Mouse (Mus musculus) liver, embryonic 16.5 days (tissue): ENCODE measurements around the gene Slc30a5. TPM values are rescaled to one million over a fixed set of nuclear protein-coding genes. Genes with fewer than 3 reads are reported as not detected.

Experiments used
- ATAC-seq: fragments of 200-750 bp; cut with Nextera tagmentation; 2 replicates; pipeline ENCODE4 v1.8.0; 2017; ENCODE audit warnings: low read depth, mild to moderate bottlenecking, moderate number of reproducible peaks, moderate library complexity
- H3K27ac ChIP-seq: fragments of 300-500 bp; sonication (generic); 2 replicates; pipeline ENCODE4 v1.5.1; 2014; ENCODE audit warnings: mild to moderate bottlenecking, low read length
- H3K27me3 ChIP-seq: fragments of 300-500 bp; sonication (generic); 2 replicates; pipeline ENCODE4 v1.6.1; 2014; ENCODE audit warnings: low read depth, low read length, mixed read lengths; ENCODE audit not compliant: control insufficient read depth, insufficient read depth
- H3K36me3 ChIP-seq: fragments of 300-500 bp; sonication (generic); 2 replicates; pipeline ENCODE4 v1.6.1; 2014; ENCODE audit warnings: mild to moderate bottlenecking; ENCODE audit not compliant: control insufficient read depth, insufficient read depth
- H3K4me1 ChIP-seq: fragments of 300-500 bp; sonication (generic); 2 replicates; pipeline ENCODE4 v1.6.1; 2014; ENCODE audit warnings: low read depth, low read length, mixed read lengths; ENCODE audit not compliant: control insufficient read depth
- H3K4me2 ChIP-seq: fragments of 300-500 bp; sonication (generic); 2 replicates; pipeline ENCODE4 v1.6.1; 2014; ENCODE audit warnings: low read depth, low read length, mixed read lengths
- H3K4me3 ChIP-seq: fragments of 300-500 bp; sonication (generic); 2 replicates; pipeline ENCODE4 v1.5.1; 2014; ENCODE audit warnings: low read depth, mild to moderate bottlenecking, low read length
- H3K9ac ChIP-seq: fragments of 300-500 bp; sonication (generic); 2 replicates; pipeline ENCODE4 v1.6.1; 2014; ENCODE audit warnings: low read depth, low read length
- H3K9me3 ChIP-seq: fragments of 300-500 bp; sonication (generic); replicated peaks from 2 replicates; pipeline ENCODE4 v1.6.1; 2016; ENCODE audit warnings: low read length; ENCODE audit not compliant: control insufficient read depth
- WGBS: fragments of 180-500 bp; shearing (Covaris S2); extraction: QIAGEN DNeasy Blood & Tissue Kit; methylation state at CpG from one replicate; pipeline ENCODE4 v1.1.7; 2014; ENCODE audit not compliant: insufficient replicate concordance; 5-methylcytosine and 5-hydroxymethylcytosine counted together
- polyA plus RNA-seq: library from polyadenylated mRNA; unstranded; fragments of >200 nt; fragmentation: Nextera tagmentation; extraction: Ambion mirVana; gene quantifications from 2 replicates; pipeline ENCODE4 v1.2.1, GENCODE M21; 2015

Gene Slc30a5
- polyA plus RNA-seq, 1 experiment from 2014 or later, result 21.2 TPM

DNA sequence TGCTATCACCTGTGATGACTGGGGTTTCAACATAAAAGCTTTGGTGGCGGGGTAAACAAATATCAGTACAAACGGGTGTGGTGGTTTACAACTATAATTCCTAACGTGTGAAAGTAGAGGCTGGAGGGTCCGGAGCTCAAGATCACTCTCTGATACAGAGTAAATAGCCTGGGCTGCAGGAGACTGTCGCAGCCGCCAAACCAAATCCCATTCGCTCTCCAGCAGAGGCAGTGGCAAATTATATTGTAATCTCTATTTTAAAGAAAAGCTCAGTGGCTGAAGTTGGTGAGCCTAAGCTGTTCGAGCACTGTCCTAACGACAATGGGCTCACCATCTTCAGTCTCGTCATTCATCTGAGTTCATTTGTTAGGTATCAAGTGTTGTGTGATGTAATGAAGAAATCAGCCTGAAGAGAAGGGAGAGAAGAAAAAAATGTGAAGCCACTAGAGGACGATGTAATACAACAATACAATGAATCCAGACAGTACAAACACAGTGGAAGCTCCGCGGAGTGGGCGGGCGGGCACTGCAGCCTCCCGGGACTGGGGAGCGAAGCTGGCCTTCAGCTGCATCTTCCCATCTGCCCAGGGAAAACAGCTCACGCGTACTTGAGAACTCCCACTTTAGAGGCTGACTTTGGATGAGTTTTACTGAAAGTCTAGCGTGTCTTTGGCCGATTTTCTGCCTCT lies 13.8 kb upstream of the Slc30a5 start:
- WGBS, result 59% methylated on average over 21 of the region's 21 CpGs
- Histone ChIP-seq H3K4me1 (no peaks in the 10 kb centered on the region; the same call in 1 of the 2 replicates), H3K9ac (no peak overlapping the region), H3K36me3 (no peaks in the 10 kb centered on the region), H3K27me3 (no peaks in the 10 kb centered on the region), H3K27ac (no peak overlapping the region), H3K4me3 (no peak overlapping the region), H3K9me3 (no peaks in the 10 kb centered on the region), H3K4me2 (no peak overlapping the region)
- ATAC-seq, result no peak

DNA sequence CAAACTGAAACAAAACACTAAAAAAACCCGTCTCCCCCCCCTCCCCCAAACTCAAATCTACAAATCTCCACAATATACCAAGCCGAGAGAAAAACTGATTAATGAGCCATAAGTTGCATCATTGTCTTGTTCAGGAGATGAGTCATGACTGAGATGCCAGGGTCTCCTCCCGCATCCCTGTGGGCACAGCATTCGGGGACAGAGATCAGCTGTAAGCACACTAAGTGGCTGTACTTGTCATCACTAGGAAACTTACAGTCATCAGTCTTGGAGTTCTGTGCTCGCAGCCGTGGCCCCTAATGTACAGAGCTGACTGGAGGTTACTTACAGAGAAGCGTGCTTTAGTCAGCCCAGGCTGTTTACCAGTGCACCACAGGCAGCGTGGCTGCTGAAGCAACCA lies 13.0 kb upstream of the Slc30a5 start:
- no peak overlapping the region for H3K4me3 ChIP-seq
- H3K9me3 ChIP-seq, result no peaks in the 10 kb centered on the region
- WGBS, result 68% methylated on average over 8 of the region's 8 CpGs

DNA sequence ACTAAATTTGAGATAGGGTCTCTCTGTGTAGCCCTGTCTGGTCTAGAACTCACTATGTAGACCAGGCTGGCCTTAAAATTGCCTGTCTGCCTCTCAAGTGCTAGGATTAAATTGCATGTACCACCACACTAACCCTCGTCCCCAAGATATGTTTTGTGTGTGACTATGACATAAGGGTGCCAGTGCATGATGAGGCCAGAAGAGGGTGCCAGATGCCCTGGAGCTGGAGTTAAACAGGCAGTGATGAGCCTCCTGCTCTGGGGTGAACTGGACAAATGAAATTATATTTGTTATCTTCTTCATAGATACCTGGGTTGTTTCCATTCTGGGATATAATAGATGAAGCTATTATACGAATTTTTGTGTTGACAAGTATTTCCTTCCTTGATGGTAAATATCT lies 10.7 kb upstream of the Slc30a5 start:
- no peak overlapping the region for H3K4me2 ChIP-seq
- H3K9me3 ChIP-seq, result no peaks in the 10 kb centered on the region
- H3K27ac ChIP-seq, result no peak overlapping the region
- no peaks in the 10 kb centered on the region; the same call in 1 of the 2 replicates for H3K4me1 ChIP-seq
- ATAC-seq, result no peak
- H3K36me3 ChIP-seq, result no peaks in the 10 kb centered on the region
- no peak overlapping the region for H3K4me3 ChIP-seq
- H3K9ac ChIP-seq, result no peak overlapping the region
- 58% methylated on average over 2 of the region's 2 CpGs for WGBS
- no peaks in the 10 kb centered on the region for H3K27me3 ChIP-seq

More for the DNA sequence above, 13.0 kb upstream of the Slc30a5 start:
- H3K9ac ChIP-seq, result no peak overlapping the region
- H3K27ac ChIP-seq, result no peak overlapping the region
- ATAC-seq, result no peak
- no peaks in the 10 kb centered on the region for H3K36me3 ChIP-seq
- H3K4me2 ChIP-seq, result no peak overlapping the region
- H3K4me1 ChIP-seq, result no peaks in the 10 kb centered on the region; the same call in 1 of the 2 replicates
- H3K27me3 ChIP-seq, result no peaks in the 10 kb centered on the region

DNA sequence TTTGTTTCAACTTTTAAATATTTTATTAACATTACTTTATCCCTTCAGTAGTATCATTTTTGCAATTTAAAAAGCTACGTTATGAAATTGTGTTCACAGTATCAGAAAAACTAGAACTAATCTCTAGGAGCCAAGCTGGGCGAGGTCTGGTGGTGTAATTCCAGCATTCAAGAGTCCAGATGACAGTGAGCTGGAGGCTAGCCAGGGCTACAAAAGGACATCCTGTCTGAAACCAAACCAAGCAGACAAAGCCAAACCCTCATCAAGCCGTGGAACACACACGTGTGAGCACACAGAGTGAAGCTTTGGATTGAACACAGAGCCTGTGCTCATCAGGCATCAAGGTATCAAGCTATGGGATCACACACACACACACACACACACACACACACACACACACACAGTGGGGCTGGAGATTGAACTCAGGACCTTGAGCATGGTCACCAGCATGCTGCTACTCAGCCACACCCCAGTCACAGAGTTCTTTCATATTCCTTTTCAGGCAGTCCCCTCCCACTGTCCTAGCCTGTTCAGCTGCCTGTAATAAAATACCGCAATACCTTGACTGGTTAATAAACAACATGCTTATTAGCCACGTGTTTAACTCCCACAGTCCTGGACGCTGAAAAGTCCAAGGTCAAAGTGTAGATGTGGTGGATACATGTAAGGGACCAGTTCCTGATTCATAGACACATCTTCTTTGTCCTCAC lies 9.9 kb upstream of the Slc30a5 start:
- WGBS, result 50% methylated on average over 7 of the region's 7 CpGs
- Histone ChIP-seq H3K4me1 (no peaks in the 10 kb centered on the region; the same call in 1 of the 2 replicates), H3K36me3 (no peaks in the 10 kb centered on the region), H3K27me3 (no peaks in the 10 kb centered on the region), H3K27ac (no peak overlapping the region), H3K9me3 (no peaks in the 10 kb centered on the region), H3K4me2 (no peak overlapping the region), H3K4me3 (no peak overlapping the region), H3K9ac (no peak overlapping the region)
- ATAC-seq, result peak; percentile 76

DNA sequence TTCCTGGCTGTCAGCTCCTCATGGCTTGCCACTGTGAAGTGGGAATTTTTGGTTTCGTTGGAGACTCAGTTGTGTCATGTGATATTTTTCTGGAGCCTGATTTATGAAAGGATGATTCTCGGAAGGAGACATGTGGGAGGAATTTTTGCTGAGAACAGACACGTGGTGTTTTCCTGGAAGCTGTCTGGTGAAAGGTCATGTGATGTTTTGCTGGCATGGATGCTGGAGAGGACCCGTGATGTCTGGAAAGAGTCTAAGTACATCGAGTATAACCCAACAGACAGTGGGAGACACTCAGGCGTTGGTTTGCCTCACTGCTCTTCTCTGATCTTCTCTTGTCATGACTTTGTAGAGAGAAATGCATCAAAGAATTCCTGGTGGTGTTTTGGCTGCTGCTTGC lies 8.5 kb upstream of the Slc30a5 start:
- H3K9ac ChIP-seq, result no peak overlapping the region
- H3K9me3 ChIP-seq, result no peaks in the 10 kb centered on the region
- no peak overlapping the region for H3K27ac ChIP-seq
- WGBS, result 60% methylated on average over 6 of the region's 6 CpGs
- no peak for ATAC-seq
- H3K4me1 ChIP-seq, result no peaks in the 10 kb centered on the region; the same call in 1 of the 2 replicates
- no peaks in the 10 kb centered on the region for H3K36me3 ChIP-seq
- no peak overlapping the region for H3K4me2 ChIP-seq
- H3K27me3 ChIP-seq, result no peaks in the 10 kb centered on the region
- no peak overlapping the region for H3K4me3 ChIP-seq

DNA sequence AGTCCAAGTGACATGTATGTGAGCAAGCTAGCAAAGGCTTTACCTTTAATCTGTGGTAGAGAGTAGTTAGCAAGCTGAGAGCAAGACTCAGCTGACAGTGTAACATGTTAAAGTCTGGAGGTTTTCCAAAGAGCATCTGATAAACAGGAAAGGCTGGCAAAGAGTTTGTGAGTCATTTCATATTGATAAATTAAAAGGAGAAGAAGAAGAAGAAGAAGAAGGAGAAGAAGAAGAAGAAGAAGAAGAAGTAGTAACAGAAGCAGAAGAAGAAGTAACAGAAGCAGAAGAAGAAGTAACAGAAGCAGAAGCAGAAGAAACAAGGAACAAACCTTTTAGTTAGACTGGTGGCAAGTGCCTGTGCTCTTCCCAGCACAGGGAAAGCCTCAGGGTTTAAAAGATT lies 1.6 kb upstream of the Slc30a5 start:
- no peaks in the 10 kb centered on the region for H3K36me3 ChIP-seq

DNA sequence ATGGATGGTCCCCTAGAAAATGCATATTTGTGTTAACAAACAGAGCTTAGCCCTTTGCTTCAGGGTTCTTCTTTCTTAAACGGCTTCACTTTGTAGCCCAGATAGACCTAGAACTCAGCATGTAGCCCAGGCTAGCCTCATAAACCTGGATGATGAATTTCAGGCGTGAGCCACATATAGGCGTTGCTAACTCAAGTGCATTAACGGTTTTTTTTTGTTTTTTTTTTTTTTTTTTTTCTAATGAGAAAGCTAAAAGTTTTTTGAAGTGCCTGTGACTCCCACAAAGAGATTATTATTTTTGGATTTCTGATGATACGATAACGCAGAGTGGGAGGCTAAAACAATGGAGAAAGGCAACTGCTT lies 394 bp upstream of the Slc30a5 start:
- Histone ChIP-seq H3K4me2 (peak overlapping the region; percentile 89), H3K36me3 (no peaks in the 10 kb centered on the region), H3K4me3 (peak overlapping the region; percentile 100), H3K4me1 (peaks cover 18% of the 10 kb centered on the region), H3K9ac (no peak overlapping the region), H3K27ac (no peak overlapping the region), H3K27me3 (no peaks in the 10 kb centered on the region), H3K9me3 (no peaks in the 10 kb centered on the region)
- ATAC-seq, result no peak
- WGBS, result 45% methylated on average over 6 of the region's 6 CpGs

More for the DNA sequence above, 1.6 kb upstream of the Slc30a5 start:
- peaks cover 18% of the 10 kb centered on the region for H3K4me1 ChIP-seq
- no peak for ATAC-seq
- no peak overlapping the region for H3K4me3 ChIP-seq
- H3K27me3 ChIP-seq, result no peaks in the 10 kb centered on the region
- no peak overlapping the region for H3K9ac ChIP-seq
- peak overlapping the region; percentile 19; the same call in 1 of the 2 replicates for H3K27ac ChIP-seq
- no peaks in the 10 kb centered on the region for H3K9me3 ChIP-seq
- H3K4me2 ChIP-seq, result no peak overlapping the region

DNA sequence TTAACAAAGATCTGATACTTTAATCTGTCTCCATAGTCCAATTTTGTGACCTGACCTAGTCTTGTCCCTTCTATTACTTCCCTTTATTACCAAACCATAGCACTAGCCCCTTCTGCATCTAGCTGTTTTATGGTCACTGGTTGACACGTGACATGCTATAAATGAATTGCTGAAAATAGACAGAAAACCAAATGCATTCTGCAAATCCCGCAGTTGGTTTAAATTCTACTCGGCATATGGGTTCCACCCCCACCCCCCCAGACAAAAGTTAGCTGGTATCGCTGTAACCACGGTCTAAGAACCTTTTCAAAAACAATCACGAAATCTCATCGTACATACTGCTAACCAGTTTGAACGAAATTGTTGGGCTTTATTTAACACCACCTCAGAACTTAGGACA lies 1.0 kb downstream of the Slc30a5 start:
- no peak for ATAC-seq
- H3K4me2 ChIP-seq, result peak overlapping the region; percentile 89
- no peaks in the 10 kb centered on the region for H3K9me3 ChIP-seq
- H3K9ac ChIP-seq, result peak overlapping the region; percentile 99
- H3K27ac ChIP-seq, result peak overlapping the region; percentile 96
- H3K36me3 ChIP-seq, result peaks cover 6% of the 10 kb centered on the region
- under 1% methylated on average over 8 of the region's 8 CpGs for WGBS
- no peaks in the 10 kb centered on the region for H3K27me3 ChIP-seq
- H3K4me3 ChIP-seq, result peak overlapping the region; percentile 100
- H3K4me1 ChIP-seq, result peaks cover 18% of the 10 kb centered on the region

DNA sequence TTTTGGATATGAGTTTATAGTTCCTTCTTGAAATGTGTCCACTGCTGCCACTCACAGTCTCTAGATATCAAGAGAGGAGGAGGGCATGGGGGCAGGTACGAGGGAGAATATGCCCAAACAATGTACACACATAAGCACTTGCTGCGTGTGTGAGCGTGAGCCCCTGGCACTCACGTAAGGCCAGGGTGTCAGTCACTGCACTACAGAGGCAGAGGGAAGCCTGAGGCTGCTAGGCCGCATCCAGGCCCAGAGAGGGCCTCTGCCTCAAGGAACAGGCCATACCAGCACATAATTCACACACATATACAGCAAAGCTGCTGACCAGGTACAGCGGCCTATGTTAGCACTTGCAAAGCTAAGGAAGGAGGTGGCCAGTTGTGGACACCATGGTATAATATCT lies 2.1 kb downstream of the Slc30a5 start:
- no peaks in the 10 kb centered on the region for H3K9me3 ChIP-seq
- peak overlapping the region; percentile 89 for H3K4me2 ChIP-seq
- 64% methylated on average over 6 of the region's 6 CpGs for WGBS
- H3K4me1 ChIP-seq, result peaks cover 18% of the 10 kb centered on the region
- H3K9ac ChIP-seq, result peak overlapping the region; percentile 99; the same call in 1 of the 2 replicates
- H3K4me3 ChIP-seq, result peak overlapping the region; percentile 100
- peaks cover 12% of the 10 kb centered on the region for H3K36me3 ChIP-seq
- no peaks in the 10 kb centered on the region for H3K27me3 ChIP-seq
- H3K27ac ChIP-seq, result peak overlapping the region; percentile 50; the same call in 1 of the 2 replicates
- ATAC-seq, result no peak
